Mouse (Mus musculus): ENCODE measurements around the gene 4930451I11Rik.
A peak's percentile ranks its signal among the peaks of the same experiment; 100 is the strongest.

- no peak for TF ChIP-seq CTCF (IDR thresholded peaks at IDR 0.05; ENCODE audit: borderline replicate concordance, insufficient read depth, low read length)
- TF ChIP-seq POLR2A (IDR thresholded peaks at IDR 0.05; ENCODE audit: low read depth, low read length), result peak; percentile 62
Measured at GRCm38 (mm10) chr7:126808703-126809455, 22.6 kb downstream of the 4930451I11Rik start.

Data from embryonic fibroblast, embryonic 13.5 days (primary cell).